Mouse (Mus musculus): ENCODE measurements at regions not wholly inside any gene's neighbourhood (a gene's known extent, or its start where the extent isn't known, plus 50 kb on each side); places are given as distances from the start of the nearest gene placed in this dataset.

GRCm38 (mm10) chr15:36937757-36938498 is 69.6 kb downstream of the Zfp706 start:
- H3K4me1 ChIP-seq (ENCODE audit: control insufficient read depth, insufficient read depth, low read length): peaks cover 12% of the 10 kb centered on the region
- no peaks in the 10 kb centered on the region for H3K9me3 ChIP-seq (ENCODE audit: control insufficient read depth, low read length)
- peak overlapping the region; percentile 43 for H3K4me3 ChIP-seq (ENCODE audit: low read depth, low read length)
- peak overlapping the region; percentile 84 for H3K4me2 ChIP-seq (ENCODE audit: low read depth, severe bottlenecking)
- no peaks in the 10 kb centered on the region for H3K36me3 ChIP-seq (ENCODE audit: control insufficient read depth, insufficient read depth, low read length)
- ATAC-seq (ENCODE audit: insufficient number of reproducible peaks, low FRiP score, low TSS enrichment, low read depth) (peak; percentile 41), DNase-seq (ENCODE audit: low spot score) (peak; percentile 48)
- peak overlapping the region; percentile 82 for H3K9ac ChIP-seq (ENCODE audit: low read length)
- no peaks in the 10 kb centered on the region for H3K27me3 ChIP-seq (ENCODE audit: control insufficient read depth, insufficient read depth, low read length)
- peak overlapping the region; percentile 85 for H3K27ac ChIP-seq (replicated peaks; ENCODE audit: low read depth, low read length)
- 17% methylated on average over 13 of the region's 13 CpGs for WGBS

- ATAC-seq (ENCODE audit: insufficient number of reproducible peaks, low FRiP score, low TSS enrichment, low read depth) (no peak), DNase-seq (ENCODE audit: low spot score) (peak; percentile 28)
- Histone ChIP-seq H3K27ac (replicated peaks; ENCODE audit: low read depth, low read length) (no peak overlapping the region), H3K9me3 (ENCODE audit: control insufficient read depth, low read length) (no peaks in the 10 kb centered on the region), H3K4me2 (ENCODE audit: low read depth, severe bottlenecking) (no peak overlapping the region), H3K4me1 (ENCODE audit: control insufficient read depth, insufficient read depth, low read length) (peaks cover 12% of the 10 kb centered on the region), H3K9ac (ENCODE audit: low read length) (no peak overlapping the region), H3K36me3 (ENCODE audit: control insufficient read depth, insufficient read depth, low read length) (no peaks in the 10 kb centered on the region), H3K4me3 (ENCODE audit: low read depth, low read length) (no peak overlapping the region), H3K27me3 (ENCODE audit: control insufficient read depth, insufficient read depth, low read length) (no peaks in the 10 kb centered on the region)
- WGBS: 66% methylated on average over 11 of the region's 11 CpGs
These were observed 70.4 kb downstream of the Zfp706 start for GRCm38 (mm10) chr15:36937067-36937657.

GRCm38 (mm10) chr15:36934801-36935200 is 72.8 kb downstream of the Zfp706 start:
- DNase-seq (ENCODE audit: low spot score) (no peak), ATAC-seq (ENCODE audit: insufficient number of reproducible peaks, low FRiP score, low TSS enrichment, low read depth) (no peak)
- no peak overlapping the region for H3K4me3 ChIP-seq (ENCODE audit: low read depth, low read length)
- no peak overlapping the region for H3K27ac ChIP-seq (replicated peaks; ENCODE audit: low read depth, low read length)
- 63% methylated on average over 3 of the region's 3 CpGs for WGBS
- H3K36me3 ChIP-seq (ENCODE audit: control insufficient read depth, insufficient read depth, low read length): no peaks in the 10 kb centered on the region
- no peaks in the 10 kb centered on the region for H3K27me3 ChIP-seq (ENCODE audit: control insufficient read depth, insufficient read depth, low read length)
- peaks cover 12% of the 10 kb centered on the region for H3K4me1 ChIP-seq (ENCODE audit: control insufficient read depth, insufficient read depth, low read length)
- no peaks in the 10 kb centered on the region for H3K9me3 ChIP-seq (ENCODE audit: control insufficient read depth, low read length)
- H3K4me2 ChIP-seq (ENCODE audit: low read depth, severe bottlenecking): no peak overlapping the region
- no peak overlapping the region for H3K9ac ChIP-seq (ENCODE audit: low read length)

GRCm38 (mm10) chr15:36933581-36933991 is 74.0 kb downstream of the Zfp706 start:
- no peaks in the 10 kb centered on the region for H3K27me3 ChIP-seq (ENCODE audit: control insufficient read depth, insufficient read depth, low read length)
- H3K4me3 ChIP-seq (ENCODE audit: low read depth, low read length): no peak overlapping the region
- no peak overlapping the region for H3K4me2 ChIP-seq (ENCODE audit: low read depth, severe bottlenecking)
- no peak for DNase-seq (ENCODE audit: low spot score)
- no peaks in the 10 kb centered on the region for H3K9me3 ChIP-seq (ENCODE audit: control insufficient read depth, low read length)
- H3K27ac ChIP-seq (replicated peaks; ENCODE audit: low read depth, low read length): no peak overlapping the region
- no peaks in the 10 kb centered on the region for H3K36me3 ChIP-seq (ENCODE audit: control insufficient read depth, insufficient read depth, low read length)
- H3K9ac ChIP-seq (ENCODE audit: low read length): no peak overlapping the region
- no peak for ATAC-seq (ENCODE audit: insufficient number of reproducible peaks, low FRiP score, low TSS enrichment, low read depth)
- peaks cover 12% of the 10 kb centered on the region for H3K4me1 ChIP-seq (ENCODE audit: control insufficient read depth, insufficient read depth, low read length)
- 84% methylated on average over 2 of the region's 2 CpGs for WGBS

- DNase-seq (ENCODE audit: low spot score) (no peak), ATAC-seq (ENCODE audit: insufficient number of reproducible peaks, low FRiP score, low TSS enrichment, low read depth) (no peak)
- H3K4me3 ChIP-seq (ENCODE audit: low read depth, low read length): no peak overlapping the region
- no peak overlapping the region for H3K27ac ChIP-seq (replicated peaks; ENCODE audit: low read depth, low read length)
- H3K9me3 ChIP-seq (ENCODE audit: control insufficient read depth, low read length): no peaks in the 10 kb centered on the region
- H3K9ac ChIP-seq (ENCODE audit: low read length): no peak overlapping the region
- H3K4me2 ChIP-seq (ENCODE audit: low read depth, severe bottlenecking): no peak overlapping the region
- H3K36me3 ChIP-seq (ENCODE audit: control insufficient read depth, insufficient read depth, low read length): no peaks in the 10 kb centered on the region
- no peaks in the 10 kb centered on the region for H3K4me1 ChIP-seq (ENCODE audit: control insufficient read depth, insufficient read depth, low read length)
- no peaks in the 10 kb centered on the region for H3K27me3 ChIP-seq (ENCODE audit: control insufficient read depth, insufficient read depth, low read length)
- WGBS: 82% methylated on average over 2 of the region's 2 CpGs
These were observed 76.1 kb downstream of the Zfp706 start for GRCm38 (mm10) chr15:36931460-36931859.

DNA sequence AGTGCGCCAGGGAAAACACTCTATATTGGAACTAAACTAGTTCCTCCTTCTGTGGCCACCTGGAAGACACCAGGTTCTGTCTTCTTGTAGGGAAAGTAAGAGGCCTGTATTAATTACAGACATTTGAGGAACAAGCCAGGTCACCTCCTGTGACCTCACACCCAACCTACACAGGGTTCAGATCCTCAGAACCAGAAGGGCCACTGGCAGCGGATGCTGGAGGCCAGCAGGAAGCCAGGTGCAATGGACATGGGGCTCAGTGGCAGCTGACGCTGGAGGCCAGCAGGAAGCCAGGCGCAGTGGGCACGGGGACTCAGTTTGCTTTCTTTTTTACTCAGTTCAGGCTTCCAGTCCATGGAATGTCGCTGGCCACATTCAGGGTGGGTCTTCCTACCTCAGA is 77.1 kb downstream of the Zfp706 start:
- Histone ChIP-seq H3K36me3 (ENCODE audit: control insufficient read depth, insufficient read depth, low read length) (no peaks in the 10 kb centered on the region), H3K4me3 (ENCODE audit: low read depth, low read length) (no peak overlapping the region), H3K4me2 (ENCODE audit: low read depth, severe bottlenecking) (no peak overlapping the region), H3K27me3 (ENCODE audit: control insufficient read depth, insufficient read depth, low read length) (no peaks in the 10 kb centered on the region), H3K9ac (ENCODE audit: low read length) (no peak overlapping the region), H3K27ac (replicated peaks; ENCODE audit: low read depth, low read length) (no peak overlapping the region), H3K4me1 (ENCODE audit: control insufficient read depth, insufficient read depth, low read length) (no peaks in the 10 kb centered on the region), H3K9me3 (ENCODE audit: control insufficient read depth, low read length) (no peaks in the 10 kb centered on the region)
- ATAC-seq (ENCODE audit: insufficient number of reproducible peaks, low FRiP score, low TSS enrichment, low read depth) (no peak), DNase-seq (ENCODE audit: low spot score) (no peak)
- 79% methylated on average over 6 of the region's 6 CpGs for WGBS

DNA sequence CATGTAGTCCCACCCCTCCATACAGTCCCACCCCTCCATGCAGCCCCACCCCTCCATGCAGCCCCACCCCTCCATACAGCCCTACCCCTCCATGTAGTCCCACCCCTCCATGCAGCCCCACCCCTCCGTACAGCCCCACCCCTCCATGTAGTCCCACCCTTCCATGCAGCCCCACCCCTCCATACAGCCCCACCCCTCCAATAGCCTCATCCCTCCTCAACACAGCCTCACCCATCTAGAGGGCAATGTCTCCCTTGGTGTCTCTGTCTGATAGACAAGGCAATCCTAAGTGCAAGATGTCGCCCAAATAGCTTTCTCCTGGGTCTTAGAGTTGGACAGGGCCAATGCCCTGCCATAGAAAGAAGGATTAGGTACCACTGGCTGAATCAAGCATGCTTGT is 77.8 kb downstream of the Zfp706 start:
- H3K27ac ChIP-seq (replicated peaks; ENCODE audit: low read depth, low read length): no peak overlapping the region
- no peaks in the 10 kb centered on the region for H3K4me1 ChIP-seq (ENCODE audit: control insufficient read depth, insufficient read depth, low read length)
- H3K4me3 ChIP-seq (ENCODE audit: low read depth, low read length): no peak overlapping the region
- H3K36me3 ChIP-seq (ENCODE audit: control insufficient read depth, insufficient read depth, low read length): no peaks in the 10 kb centered on the region
- H3K27me3 ChIP-seq (ENCODE audit: control insufficient read depth, insufficient read depth, low read length): no peaks in the 10 kb centered on the region
- ATAC-seq (ENCODE audit: insufficient number of reproducible peaks, low FRiP score, low TSS enrichment, low read depth) (no peak), DNase-seq (ENCODE audit: low spot score) (no peak)
- H3K9me3 ChIP-seq (ENCODE audit: control insufficient read depth, low read length): no peaks in the 10 kb centered on the region
- WGBS: 72% methylated on average over 2 of the region's 2 CpGs
- H3K4me2 ChIP-seq (ENCODE audit: low read depth, severe bottlenecking): no peak overlapping the region
- H3K9ac ChIP-seq (ENCODE audit: low read length): no peak overlapping the region

DNA sequence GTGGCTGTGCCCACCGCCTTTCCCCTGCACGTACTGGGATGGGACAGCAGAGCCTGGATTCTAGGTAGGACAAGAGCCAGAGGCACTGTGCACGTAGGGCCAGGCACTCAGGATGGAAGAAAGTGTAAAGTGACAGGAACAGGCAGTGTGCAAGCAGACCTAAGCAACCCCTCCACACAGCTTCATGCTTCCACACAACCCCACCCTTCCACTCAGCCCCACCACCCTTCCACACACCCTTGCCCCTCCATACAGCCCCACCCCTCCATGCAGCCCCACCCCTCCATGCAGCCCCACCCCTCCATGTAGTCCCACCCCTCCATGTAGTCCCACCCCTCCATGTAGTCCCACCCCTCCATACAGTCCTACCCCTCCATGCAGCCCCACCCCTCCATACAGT is 78.5 kb downstream of the Zfp706 start:
- H3K36me3 ChIP-seq (ENCODE audit: control insufficient read depth, insufficient read depth, low read length): no peaks in the 10 kb centered on the region
- H3K9me3 ChIP-seq (ENCODE audit: control insufficient read depth, low read length): no peaks in the 10 kb centered on the region
- ATAC-seq (ENCODE audit: insufficient number of reproducible peaks, low FRiP score, low TSS enrichment, low read depth) (no peak), DNase-seq (ENCODE audit: low spot score) (no peak)
- no peak overlapping the region for H3K4me3 ChIP-seq (ENCODE audit: low read depth, low read length)
- 82% methylated on average over 3 of the region's 3 CpGs for WGBS
- no peak overlapping the region for H3K27ac ChIP-seq (replicated peaks; ENCODE audit: low read depth, low read length)
- no peak overlapping the region for H3K9ac ChIP-seq (ENCODE audit: low read length)
- no peaks in the 10 kb centered on the region for H3K27me3 ChIP-seq (ENCODE audit: control insufficient read depth, insufficient read depth, low read length)
- H3K4me1 ChIP-seq (ENCODE audit: control insufficient read depth, insufficient read depth, low read length): no peaks in the 10 kb centered on the region
- H3K4me2 ChIP-seq (ENCODE audit: low read depth, severe bottlenecking): no peak overlapping the region

Measured in limb, embryonic 11.5 days (tissue).